Mouse (Mus musculus) gastrocnemius, adult 8-10 months (tissue): Measurements from ENCODE around the gene Asic5. TPM values are rescaled to one million over a fixed set of nuclear protein-coding genes. Genes with fewer than 3 reads are reported as not detected.

Experiments
- DNase-seq, 2 experiments: peaks; one replicate each; pipeline ENCODE4 v3.0.0; 2022; ENCODE audit warnings: low spot score in 2 of 2
- total RNA-seq, 4 experiments: library from RNA; stranded (reverse); gene quantifications; 2 replicates each; pipeline ENCODE4 v1.2.4; 2022

Asic5 gene
- total RNA-seq, 4 experiments from 2014 or later = not detected

DNA sequence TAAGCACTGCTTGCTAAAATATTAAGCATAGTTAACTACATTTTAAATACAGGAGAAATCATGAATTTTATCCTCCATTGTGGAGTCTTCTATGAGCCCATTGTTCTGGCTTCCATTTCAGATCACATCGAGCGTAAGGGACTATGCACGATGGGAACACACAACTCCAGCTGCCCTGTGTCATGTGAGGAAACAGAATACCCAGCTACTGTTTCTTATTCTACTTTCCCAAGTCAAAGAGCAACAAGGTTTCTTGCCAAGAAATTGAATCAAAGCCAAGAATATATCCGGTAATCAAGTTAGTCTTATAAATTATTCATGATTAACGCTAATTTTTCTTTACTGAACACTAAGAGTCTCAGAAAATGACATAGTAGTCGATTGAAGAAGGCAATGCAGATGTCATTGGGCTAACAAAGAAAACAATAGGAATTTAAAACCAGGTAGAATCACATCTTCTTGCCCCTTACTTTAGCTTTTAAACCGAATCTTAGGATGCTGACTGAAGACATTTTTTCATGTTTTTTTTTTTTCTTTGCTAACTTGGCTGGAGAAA is 32.1 kb downstream of the Asic5 start:
- DNase-seq = no peak

DNA sequence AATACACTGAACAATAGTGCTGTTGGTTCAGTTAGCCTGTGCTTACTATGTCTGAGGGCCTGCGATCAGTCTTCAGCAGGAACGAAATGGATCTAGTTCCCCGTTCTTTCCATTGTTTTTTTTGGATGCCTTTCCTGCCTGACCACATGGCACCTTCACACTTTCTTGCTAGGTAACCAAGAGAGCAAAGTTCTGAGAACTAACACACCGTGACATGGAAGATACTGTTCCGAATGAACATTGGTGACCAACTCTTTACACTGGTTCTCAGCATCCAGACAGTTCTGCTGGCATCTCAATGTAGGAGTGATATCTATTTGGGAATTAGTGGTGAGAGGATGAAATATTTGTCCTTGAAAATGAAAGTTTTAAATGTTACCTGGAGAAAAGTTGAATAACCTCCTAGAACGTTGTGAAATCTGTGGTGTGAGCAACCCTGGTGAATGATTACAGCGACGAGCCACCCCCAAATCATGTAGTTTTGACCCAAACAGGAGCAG is 40.4 kb downstream of the Asic5 start:
- DNase-seq = no peak

DNA sequence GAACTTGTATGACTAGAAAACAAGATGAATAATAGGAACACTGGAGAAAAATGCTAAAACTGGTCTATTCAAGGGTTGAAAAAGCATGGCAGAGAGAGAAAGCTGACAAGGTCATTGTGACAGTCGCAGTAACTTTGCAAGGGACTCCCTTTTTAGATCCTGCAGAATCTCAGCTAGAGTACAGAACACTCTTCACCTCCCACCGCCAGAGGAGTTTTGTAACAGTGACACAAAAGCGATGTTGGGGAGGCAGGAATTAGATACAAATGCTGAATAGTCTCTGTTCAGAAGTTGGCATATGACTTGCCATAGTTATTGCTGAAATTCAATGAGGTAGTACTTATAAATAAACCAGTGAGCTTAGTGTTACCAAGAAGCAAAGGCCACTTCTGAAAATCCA is 41.0 kb downstream of the Asic5 start:
- DNase-seq = no peak

DNA sequence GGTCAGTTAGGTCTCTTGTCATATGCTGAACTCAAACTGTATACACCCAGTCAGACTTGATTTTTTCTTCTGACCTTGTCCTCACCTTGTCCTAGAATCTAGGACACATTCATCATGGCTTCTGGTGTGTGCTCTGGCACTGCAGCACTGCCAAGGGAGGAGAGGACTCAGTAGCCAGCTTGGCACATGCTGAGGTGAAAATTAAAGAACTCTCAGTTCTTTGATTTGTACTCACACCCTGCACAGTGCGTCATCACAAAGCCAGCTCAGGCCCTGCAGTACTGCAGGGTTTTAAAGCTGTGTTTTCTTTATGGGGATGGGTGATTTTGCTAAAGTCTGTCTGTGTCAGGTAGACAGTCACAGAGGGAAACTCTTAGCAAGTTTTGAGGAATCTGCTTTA is 45.2 kb downstream of the Asic5 start:
- DNase-seq = no peak

DNA sequence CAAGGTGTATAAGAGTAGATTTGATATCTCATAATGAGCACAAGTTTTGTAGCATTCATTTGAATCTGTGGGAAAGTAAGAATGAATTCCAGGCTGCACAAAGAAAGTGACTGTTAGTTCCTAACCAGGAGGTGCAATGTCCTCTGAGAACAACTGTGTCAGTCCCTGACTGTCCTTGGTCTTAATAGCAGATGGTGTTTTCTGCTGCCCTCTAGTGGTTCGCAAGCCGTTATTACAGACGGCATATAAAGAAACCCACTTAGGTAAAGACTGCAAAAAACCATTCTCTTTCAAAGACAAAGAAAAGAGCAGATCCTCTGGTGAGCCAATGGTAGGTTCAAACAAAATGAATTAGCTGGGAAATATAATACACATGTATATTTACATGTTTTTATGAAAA is 47.1 kb downstream of the Asic5 start:
- no peak for DNase-seq

DNA sequence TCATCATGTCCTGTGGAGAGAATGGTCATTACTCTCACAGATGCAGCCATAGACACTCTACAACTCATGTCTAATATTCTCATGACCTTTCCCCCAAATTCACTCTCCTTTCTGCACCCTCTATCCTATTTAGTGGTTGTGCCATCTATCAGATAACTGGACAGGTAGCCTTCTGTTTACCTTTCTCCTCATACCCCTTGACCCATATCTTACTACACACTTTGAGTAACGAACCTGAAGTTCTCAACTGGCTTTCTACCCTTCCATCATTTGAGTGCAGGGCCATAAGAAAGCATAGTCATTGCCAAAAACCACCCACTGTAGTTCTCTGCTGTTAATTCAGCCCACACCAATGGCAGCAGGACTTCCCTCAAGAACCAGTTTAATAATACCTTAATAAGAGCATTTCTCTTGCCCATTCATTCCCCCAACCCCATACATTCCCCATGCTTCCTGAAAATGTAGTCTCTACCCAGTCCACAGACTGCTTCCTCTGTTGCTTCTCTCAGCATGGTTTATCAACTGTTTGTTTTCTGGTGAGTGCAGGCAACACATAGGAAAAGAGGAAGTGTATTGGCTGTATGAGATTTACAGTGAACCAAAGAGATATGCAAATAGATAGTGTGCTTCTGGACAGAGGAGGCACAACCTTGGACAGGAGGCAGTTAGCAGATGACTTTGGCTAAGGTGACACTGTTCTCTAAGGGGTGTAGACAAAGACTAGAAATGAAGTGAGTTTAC is 48.1 kb downstream of the Asic5 start:
- no peak for DNase-seq

DNA sequence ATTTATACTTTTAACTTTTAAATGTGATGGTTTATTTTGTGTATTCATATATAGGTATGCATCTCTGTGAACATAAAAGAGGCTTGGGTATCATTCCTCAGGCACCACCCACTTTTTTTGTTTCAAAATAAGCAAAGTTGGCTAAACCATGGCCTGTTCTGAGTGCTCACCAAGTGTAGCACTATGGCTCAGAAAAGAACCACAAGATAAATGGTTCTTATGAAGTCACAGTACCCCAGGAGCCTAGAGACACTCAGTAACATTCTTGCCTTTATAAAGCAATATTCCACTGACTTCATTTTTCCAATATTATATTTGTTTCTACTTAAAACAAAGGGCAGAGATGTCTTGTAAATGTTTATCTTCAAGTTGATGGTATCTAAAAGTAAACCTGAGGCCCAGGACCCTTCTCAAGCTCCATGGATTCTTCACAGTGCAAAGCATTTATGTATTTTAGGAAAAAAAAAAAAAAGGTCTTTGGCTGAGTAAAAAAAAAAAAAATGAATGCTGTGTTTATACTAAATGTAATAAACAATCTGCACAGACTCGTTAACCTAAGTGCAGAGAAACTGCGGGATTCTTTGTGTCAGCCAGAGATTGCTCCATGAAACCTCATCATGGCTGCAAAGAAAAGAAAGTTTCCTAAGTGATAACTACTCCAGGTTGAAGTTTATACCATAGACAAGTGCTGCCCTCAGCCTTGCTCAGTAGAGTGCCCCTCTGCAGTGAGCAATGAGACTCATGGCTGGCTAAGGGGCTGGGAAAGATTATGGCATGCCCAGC is 54.4 kb downstream of the Asic5 start:
- DNase-seq = no peak

DNA sequence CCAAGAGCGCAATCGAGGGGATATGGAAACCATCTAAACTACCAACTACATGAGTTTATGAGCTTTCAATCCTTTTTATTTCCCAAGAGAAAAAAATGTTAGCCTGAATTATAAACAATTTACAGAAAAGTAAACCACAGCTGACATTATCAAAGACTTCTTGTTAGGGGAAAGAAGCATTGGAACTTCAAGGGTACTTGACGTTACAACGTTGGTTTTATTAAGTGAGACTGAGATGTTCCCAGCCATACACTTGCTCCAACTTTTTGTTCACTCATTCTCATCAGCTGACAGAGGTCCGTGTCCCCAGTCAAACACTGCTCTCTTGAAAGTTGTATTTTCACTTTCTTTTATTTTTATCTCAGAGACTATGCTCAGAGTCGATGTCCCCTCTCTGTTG is 61.6 kb downstream of the Asic5 start:
- no peak for DNase-seq

DNA sequence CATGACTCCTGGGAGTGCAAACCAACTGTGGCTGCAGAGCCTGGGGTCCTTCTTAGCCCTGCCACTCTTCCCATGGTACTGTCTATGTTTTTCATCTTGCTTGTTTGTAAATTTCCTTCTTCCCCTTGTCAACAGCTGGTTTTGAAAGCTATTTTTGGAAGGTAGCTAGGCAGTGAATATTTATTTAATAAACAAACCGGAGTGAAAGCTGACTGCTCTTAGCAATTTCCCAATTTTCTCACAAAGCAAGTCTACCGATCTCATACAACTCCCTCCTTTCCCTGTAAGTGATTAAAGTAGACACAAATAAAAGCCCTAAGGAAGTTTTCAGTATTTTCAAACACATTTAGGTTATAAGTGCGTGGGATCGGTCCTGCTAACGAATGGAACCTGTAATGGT is 62.8 kb downstream of the Asic5 start:
- no peak for DNase-seq

DNA sequence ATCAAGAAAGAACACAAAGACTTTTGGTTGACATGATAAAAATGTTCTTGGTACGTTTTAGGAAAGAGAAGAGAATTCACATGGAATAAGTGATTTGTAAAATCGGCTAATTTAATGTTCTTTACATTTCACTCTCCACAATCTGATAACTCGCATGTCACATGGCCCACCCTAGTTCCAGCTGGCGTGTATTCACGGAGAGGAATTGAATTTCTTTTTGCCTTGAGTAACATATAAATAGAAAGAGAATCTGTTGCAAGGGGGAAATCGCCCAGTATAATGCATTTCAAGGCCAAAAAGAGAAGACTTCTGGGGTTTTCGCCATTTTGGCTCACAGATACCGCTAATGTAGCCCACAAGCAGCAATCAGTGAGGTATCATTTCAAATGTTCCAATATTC is 64.0 kb downstream of the Asic5 start:
- DNase-seq = no peak

DNA sequence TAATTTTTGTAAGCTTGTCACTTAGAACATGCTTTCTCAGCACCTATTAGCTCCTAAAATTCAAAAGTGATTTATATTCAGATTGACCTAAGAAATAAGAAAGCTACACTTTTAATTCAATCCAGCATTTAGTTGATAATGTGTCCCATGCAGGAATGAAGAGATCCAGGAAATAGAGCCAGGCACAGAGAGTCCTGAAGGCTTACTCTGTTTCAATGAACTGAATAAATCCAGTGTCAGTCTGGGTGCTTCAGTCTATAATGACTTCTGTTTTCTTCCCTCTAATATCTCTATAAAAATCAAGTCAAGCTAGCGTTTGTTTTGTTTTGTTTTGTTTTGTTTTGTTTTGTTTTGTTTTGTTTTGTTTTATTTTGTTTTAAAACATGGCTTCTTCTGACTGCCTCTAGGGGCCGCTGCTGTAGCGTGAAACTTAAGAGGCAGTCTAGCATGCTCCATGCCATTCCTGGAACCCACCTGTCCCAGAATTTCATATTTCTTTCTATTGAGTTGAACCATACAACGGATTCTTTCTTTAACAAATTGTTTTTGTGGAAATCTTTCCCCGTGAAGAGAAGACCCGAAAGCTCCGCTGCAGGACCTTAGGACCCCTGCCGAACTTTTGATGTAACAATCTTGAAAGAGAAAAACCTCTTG is 65.1 kb downstream of the Asic5 start:
- DNase-seq = no peak

DNA sequence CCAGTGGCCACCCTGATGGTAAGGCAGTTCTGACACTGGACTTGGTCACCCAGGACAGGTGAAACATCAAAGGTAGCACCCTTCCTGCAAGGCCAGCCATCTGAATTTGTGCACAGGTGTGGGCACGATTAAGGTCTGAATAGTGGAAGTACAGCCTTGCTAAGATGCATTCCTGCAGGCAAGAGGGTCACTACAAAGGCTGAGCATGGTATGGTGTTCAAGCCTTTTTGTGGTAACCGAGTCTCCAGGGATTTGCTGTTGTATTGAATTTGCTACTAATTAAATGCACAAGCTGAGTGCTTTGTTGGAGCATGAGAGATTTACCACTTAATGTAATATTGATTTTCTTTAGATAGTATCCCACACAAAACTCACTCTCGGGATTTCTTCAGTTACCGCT is 66.0 kb downstream of the Asic5 start:
- no peak for DNase-seq

DNA sequence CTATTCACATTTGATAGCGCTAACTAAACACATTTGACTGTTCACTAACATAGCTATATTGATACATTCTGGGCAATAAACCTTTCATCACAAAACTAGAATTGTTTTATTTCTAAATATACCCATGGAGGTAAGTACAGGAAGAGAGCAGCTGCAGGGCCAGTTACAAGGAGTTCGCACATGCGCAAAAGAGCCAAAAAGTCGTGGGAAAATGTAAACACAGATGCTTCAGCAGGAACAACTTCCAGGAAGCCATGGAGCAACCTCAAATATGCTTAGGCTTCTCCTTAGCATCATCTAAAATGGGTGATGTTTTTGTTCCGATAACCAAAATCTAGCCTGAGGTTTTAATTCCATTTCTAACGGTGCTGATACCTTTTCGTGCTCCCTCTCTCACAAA is 66.6 kb downstream of the Asic5 start:
- no peak for DNase-seq

DNA sequence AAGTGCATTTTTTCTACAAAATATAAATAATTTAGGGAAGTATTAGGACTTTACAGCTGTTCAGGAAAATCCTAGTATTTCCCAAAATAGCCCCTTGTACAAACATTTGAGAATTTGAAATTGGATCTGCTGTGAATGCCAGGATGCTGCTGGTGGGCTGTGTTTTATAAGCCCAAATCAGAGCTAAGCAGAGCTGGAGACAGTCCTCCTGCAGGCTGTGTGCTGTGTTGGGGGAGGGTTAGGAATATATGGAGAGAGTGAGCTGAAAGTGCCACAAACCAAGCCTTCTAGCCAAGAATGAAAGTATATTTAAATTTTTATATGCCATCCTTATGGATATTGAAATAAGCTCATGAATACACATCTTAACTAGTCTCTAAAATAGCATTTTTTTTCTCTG is 69.4 kb downstream of the Asic5 start:
- DNase-seq = no peak

DNA sequence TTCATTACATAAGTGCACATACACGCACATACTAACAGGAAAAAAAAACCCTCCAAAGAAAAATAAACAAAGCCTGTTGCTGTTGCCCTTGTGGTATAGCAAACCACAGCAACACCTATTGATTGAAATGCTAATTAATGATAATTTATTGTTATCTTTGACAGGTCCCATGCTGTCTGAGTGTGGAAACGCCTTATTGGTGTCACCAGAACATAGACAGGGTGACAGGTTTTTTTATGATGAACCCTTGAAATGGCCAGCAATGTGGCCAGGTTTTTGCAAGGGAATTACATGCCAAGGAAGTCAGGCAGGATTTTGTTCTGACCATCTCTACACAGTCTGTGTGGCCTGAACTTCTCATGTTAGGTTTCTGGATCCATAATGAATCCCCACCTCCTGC is 69.9 kb downstream of the Asic5 start:
- no peak for DNase-seq

DNA sequence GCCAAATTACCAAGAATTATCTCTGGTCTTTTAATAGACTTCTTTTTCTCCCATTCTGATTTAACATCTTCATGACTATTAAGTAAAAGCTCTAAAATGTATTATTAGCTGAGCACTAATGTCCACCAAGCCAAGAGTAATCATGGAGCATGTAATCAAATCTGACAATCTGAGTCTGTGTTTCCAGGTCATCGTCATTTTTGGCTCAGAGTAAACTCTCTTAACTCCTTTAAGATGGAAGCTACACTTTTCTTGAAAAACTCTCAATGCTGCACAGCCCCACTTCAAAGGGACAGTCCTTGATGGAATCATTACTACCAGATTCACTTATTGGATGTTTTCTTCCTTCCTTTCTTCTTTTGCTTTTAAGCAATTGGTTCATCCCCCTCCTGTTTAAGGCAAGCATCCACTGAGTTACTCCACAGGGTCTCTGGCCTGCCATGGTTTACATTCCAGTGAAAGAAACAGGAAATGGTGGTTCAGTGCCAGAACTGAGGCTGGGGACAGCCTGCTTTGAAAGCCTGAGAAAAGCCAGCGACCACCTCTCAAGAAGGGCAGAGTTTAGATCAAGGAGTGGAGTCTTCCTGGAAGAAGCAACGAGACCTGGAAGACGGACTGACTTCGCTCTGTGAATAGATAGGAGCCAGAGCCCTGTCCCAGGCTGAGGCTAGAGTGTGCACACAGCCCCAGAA is 72.3 kb downstream of the Asic5 start:
- DNase-seq = no peak

DNA sequence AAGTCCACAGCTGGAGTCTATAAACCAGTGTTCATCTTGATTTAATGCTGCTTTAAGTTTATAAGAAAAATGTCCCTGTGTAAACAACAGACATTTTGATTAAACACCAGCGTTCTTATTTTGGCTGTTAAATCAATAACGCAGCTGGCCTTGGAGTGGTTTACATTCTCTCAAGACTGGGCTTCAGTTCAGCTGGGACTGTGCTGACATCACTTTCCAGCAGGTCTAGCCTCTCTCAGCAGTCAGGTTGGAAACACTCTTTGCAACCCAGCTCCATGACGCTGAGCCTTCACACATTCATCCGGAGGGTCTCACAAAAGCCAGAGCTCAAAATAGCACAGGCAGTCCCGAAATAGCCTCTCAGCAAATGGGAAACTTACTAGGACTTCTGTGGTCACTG is 75.1 kb downstream of the Asic5 start:
- no peak for DNase-seq

DNA sequence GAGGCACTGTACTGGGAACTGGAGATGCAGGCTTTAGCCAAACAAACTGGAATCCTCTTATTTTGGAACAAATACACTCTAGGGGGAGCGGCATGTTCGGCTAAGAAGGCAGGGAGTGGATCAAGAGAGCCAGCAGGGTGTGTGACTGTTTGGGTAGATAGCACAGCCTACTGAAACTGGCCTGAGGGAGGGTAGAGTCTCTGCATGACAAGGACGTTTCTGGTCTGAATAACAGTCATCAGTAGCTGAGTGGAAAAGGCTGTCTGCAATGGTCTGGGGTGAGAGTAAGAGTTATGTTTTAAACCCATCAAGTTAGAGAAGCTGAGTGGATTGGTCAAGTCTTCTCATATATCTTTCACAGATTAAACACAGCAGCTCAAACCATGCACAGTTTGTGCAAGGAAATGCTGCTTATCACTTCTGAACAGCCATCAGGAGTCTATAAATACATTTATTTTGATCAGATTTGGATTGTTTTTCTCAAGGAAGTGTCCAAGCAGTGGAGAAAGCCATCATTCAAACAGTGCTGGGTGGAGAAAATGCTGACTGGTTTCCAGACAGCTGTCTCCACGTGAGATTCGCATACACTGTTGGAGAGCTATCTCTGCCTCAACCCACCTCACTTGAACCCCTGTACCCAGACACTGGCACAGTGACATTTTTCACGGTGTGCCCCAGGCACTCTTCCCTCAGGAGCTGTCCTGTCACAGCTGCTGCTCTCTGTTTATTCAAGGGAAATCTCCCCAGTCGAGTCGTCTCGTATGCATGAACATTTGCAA is 79.5 kb downstream of the Asic5 start:
- DNase-seq = no peak

DNA sequence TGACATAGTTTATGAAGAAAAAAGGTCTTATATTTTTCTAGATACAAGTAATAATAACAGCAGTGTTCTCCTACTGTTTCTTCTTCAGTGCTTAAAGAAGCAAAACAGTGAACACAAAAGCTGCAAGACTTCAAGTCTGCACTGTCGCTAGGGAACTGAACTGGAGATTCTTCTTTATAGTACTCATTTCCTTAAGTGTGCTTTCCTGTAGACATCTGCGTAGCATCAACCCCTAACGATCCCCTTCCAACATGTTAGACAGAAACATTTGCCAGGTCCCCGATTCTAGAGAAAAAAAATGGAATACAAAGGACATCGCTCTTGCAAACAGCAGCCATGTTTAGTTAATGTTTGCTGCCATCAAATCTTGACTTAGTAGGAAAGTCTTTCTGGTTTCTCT is 85.7 kb downstream of the Asic5 start:
- DNase-seq = no peak
